Mouse (Mus musculus): ENCODE data around the gene Cav3.

Gene Cav3

GRCm38 (mm10) chr6:112459341-112459749 is at the start of gene Cav3:
TSS of gene Cav3 (plus strand) at chr6:112459505.
- DNase-seq, result no peak

DNA sequence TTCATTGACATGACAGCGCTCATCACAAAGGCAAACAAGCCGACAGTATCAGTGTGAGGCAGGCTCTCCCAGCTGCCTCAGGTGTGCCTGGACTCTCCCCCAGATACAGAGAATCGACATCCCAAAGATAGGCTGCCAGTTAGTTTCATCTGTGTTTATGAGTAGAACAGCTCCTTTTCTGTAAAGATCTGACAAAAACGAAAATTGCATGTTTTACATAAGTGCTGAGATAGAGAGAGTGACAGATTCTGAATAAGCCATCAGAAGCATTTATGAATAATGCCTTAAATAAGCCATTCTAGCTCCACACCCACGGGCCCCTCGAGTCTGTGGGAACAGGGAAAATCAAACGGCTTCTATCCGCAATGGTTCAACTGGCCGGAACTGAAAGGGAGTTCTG is 40.0 kb upstream of the Cav3 start:
- no peak for DNase-seq

DNA sequence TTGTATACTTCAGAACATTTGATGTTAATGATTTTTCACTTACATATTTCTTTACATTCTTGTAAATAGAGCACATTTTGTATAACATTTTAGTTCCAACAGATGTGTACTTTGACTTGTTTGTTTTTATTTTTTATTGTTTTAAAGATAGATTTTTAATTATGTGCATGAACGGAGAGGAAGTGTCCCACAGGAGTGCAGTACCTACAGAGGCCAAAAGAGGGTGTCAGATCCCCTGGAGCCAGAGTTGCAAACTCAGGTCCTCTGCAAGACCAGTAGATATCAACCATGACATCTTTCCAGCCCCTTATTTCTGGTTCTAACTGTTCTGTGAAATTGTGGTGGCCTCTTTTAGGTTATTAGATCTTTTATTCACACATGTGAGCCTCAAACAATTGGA is 38.4 kb upstream of the Cav3 start:
- DNase-seq, result no peak

- DNase-seq, result no peak
These were observed 35.4 kb upstream of the Cav3 start for GRCm38 (mm10) chr6:112423746-112424501.

- DNase-seq, result no peak
These were observed 33.1 kb upstream of the Cav3 start for GRCm38 (mm10) chr6:112426018-112426732.

GRCm38 (mm10) chr6:112445675-112446074 is 13.6 kb upstream of the Cav3 start:
- DNase-seq, result no peak

DNA sequence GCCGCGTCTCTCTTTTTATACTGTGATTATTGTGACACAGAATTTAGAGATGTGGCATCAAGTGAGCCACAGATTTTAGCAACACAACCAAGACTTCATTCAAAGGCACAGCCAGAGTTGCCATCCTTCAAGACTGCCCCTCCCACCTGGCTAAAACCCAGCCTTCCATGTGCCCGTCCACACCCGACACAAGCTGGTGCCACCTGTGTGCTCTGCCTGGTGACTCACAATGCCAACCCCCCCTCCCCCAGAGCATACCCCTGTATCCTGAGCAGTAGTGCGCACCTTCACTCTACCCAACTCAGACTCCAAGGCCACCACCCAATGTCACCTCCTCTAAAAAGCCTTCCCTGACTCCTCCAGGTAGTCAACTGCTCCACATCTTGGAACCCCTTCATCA is 2.2 kb downstream of the Cav3 start:
- no peak for DNase-seq

DNA sequence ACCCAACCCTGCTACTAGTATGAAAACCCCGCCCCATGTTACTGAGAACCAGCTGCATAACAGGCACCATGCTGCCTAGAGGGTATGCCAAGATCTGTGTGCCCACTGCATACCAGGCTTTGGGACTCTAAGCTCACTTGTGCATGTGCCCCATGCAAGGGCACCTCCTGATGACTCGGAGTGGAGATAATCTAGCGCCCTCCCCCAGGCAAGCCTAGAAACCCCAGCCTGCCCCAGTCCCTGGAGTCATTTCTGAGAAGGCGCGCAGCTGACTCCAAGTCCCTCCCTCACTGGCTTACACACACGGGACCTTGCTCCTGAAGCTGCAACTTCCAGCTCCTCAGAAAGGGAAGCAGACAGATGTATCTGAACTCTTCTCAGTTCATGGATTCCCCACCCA is 4.0 kb downstream of the Cav3 start:
- no peak for DNase-seq

- peak; percentile 24 to 48 for DNase-seq
These were observed 6.1 kb downstream of the Cav3 start for GRCm38 (mm10) chr6:112465441-112465840.

- no peak for DNase-seq
These were observed 6.7 kb downstream of the Cav3 start for GRCm38 (mm10) chr6:112466001-112466400.

DNA sequence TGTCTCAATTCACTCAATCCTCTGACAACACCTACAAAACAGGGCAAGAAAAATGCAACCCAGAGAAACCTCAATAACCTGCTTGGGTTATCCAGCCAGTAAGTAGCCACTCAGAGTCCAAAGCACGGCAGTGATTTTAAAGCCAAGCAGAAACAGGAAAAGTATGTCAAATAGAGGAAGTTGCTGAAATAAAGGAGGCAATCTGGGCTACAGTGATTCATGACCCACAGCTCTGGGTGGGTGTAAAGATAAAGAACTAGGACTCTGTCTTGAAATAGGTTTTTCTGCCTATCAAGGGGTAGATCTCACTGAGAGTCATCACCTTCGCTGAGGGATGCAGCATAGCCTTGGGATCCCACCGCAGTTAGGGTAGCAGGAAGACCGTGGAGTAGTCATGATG is 12.3 kb downstream of the Cav3 start:
- no peak for DNase-seq

DNA sequence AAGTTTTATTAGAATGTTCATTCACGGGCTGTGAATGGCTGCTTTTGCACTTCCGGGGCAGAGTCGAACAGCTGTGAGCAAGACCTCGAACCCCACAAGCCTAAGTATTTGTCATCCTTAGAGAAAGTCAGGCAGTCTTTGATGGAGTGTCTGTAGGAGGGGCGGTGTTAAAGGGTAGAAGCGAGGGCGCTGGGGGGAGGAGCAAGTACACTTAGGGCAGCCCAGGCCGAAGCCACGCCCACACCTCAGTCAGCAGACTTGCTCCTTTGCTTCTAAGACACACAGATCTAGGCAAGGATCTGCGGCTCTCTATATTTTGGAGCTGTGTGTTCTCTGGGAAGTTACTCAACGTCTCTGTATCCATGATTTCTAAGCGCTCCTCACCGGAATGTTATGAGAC is 20.6 kb downstream of the Cav3 start:
- DNase-seq, result no peak

DNA sequence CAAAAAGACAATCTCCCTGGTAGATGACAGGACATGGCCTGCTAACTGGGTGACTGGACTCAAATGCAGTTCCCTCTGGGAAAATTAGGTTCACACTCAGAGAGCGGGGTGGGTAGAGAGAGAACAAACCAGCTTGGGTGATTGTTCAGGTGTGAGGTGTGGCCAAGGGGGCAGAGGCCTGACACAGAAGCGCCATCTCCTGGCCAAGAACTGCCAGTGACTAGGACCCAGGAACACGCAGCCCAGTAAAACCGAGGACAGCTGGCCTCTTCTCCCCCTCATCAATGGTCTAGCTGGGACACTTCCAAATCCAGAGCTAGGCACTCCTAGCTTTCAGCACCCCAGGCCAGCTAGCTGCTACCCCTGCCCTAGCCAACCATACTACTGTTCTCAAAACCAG is 25.0 kb downstream of the Cav3 start:
- peak; percentile 37 to 63 for DNase-seq

- DNase-seq, result no peak
These were observed 28.7 kb downstream of the Cav3 start for GRCm38 (mm10) chr6:112487993-112488392.

DNA sequence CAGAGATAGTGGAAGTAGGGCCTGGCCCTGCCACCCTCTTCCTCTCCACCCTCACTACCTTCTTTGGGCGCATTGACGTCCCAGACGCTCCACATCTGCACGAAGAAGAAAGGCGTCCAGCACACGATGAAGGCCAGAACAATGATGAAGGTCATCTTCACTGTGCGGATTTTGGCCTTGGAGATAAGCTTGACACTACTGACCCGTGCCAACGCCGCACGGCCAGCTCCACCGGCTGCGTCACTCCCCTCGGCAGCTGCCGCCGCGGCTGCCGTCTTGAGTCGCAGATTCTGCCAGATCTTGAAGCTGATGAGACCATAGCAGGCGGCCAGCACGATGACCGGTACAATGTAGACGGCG is 29.5 kb downstream of the Cav3 start:
- no peak for DNase-seq

DNA sequence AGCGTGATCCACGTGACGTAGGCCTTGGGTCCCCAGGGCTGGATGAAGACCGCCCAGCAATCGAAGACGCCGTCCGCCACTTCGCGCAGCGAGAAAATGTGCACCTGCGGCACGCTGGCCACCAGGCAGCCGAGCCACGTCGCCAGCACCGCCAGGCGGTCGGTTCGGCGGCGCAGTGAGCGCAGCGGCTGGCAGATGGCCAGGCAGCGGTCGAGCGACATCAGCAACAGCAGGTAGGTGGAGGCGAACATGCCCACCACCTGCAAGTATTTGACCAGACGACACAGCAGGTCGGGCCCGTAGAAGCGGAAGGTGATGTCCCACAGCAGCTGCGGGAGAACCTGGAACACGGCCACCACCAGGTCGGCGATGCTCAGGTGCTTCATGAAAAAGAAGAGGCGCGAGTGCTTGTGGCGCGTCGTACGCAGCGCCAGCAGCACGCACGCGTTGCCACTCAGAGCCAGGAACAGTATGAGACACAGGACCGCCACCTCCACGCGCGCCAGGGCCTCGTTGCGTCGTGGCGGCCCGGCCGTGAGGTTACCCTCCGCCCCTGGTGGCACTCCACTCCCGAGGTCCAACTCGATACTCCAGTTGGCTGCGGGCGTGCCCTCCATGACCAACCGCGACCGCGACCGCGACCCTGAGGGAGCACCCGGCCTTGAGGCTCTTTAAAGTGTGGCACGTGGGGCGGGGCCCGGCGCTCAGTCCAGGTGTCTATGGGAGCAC is 30.0 kb downstream of the Cav3 start:
- DNase-seq, result peak; percentile 20 to 33

DNA sequence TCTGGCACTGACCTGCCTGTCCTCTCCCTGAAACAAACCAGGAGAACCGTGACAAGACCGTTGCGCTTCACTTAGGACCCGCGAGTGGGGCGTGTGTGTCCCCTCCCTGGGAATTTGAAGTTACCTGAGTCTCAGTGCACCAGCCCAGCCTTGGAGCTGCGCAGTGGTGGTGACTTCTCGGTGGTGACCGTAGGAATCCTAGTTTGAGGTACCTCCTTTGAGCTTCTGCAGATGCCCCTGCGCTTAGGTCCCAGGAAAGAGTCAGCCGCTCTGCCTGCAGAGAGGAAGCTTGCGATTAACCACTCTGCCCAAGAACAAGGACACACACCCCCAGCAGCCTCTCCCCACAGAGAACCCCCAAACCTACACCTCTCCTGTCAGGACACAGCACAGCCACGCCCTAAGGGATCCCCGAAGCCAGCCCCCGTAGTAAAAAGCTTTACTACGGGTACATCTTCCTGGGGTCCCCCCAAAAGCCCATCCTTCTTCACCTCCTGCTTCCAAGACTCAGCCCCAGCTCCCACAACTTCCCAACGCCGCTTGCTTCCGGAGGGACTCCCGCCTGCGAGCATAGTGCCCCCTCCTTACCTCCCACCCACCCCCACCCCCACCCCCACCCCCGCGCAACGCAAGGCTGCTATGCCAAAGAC is 30.7 kb downstream of the Cav3 start, which contains the start of gene Oxtr:
TSS of gene Oxtr (minus strand) at position 34 of the 650 bp plus-strand sequence.
- DNase-seq, result no peak

GRCm38 (mm10) chr6:112490625-112491242 is 31.4 kb downstream of the Cav3 start:
- DNase-seq, result peak; percentile 86 to 91

DNA sequence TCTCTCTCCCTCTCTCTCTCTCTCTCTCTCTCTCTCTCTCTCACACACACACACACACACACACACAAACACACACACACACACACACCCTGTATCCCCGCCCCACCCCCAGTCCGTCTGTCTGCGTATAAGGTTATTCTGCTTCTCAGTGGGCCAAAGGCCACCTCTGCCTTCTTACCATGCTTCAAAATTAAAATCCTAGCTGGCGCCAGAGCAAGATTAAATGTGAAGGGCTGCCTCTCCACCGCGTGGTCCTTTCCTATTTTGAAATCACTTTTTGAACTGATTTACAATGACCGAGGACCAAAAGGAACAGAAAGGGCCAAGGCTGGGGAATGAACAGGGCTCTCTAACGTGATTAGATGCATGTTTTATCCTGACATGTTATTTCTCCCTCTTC is 32.2 kb downstream of the Cav3 start:
- DNase-seq, result no peak

DNA sequence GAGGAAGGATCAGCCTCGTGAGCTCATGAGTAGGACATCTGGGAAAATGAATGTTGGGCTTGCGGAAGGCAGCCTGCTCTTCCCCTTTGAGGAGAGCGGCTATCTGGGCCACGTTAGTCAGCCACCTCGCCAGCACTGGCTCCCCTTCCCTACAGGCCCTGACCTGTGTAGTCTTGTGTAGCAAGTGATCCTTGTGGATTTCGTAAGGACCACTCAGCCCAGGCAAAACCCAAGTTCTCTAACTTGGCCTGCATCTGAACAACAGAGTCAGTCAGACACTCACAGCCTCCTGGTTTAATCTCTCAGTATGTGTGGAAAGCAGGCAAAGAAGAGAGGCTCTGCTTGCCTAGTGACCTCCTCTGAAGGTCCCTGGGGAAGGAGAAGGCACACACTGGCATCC is 33.4 kb downstream of the Cav3 start:
- DNase-seq, result no peak

DNA sequence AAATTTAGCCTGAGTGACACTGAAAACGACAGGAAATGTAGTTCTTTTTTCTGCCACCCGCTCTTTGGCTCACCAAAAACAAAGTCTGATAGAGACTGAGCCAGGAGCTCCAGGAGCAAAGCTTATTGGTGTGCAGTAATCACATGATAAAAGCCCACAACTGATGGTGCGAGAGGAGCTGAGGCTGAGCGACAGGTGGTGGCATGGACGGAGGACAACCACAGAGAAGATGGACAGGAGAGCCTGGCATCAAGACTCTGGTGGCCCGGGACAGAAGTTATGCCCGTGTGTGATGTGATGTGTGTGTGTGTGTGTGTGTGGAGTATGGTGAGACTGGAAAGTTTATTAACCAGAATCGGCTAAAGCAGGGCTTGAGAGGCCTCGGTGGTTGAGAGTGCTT is 34.1 kb downstream of the Cav3 start:
- DNase-seq, result no peak

DNA sequence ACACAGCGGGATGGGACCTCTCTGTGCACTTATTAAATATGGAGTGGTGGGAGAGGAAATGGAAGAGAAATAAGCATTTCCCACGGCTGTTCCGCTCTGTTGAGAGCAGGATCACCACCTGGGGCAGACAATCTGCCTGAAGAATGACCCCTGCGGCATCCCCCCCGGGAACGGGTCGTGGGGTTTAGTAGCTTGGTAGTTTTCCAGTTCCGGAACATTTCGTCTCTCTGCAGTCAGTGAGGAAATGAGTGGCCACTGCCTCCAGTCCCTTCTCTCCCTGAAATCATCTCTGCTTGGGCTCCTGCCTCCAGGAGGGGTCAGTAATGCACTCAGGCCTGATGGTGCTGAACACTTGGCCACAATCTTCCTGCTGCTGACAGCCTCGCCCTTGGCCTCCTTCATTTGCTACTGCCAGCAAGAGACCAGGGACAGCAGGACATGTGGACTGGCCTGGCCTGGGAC is 35.3 kb downstream of the Cav3 start:
- DNase-seq, result peak in 1 of 2 experiments; percentile 14

DNA sequence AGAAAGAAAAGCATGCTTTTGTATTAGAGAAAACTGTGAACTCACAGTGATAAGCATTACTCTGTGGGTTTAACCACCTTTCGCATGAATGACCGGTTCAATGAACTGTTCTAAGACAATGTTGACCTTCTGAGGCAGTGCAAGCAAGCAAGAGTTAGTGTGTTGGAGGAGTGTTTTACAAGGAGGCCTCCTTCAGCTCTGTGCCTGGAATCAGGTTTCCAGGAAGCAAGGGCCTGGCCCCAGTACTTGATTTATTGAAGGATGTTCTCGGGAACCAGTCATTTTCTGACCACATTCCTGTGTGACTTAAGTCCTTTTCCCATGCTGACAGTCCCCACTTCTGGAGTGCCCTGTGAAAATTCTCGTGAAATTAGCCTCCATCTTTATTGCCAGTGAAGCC is 35.9 kb downstream of the Cav3 start:
- DNase-seq, result no peak

All from cerebellum, postnatal 25 days (tissue).